Mouse (Mus musculus): Measurements from ENCODE around the gene Fbxw19. TPM values are rescaled to one million over a fixed set of nuclear protein-coding genes. Genes with fewer than 3 reads are reported as not detected.
"Not testable (repeated sequence)": the region's sequence is repeated elsewhere in the genome, so short reads cannot be mapped to it uniquely, and the experiment has no call there.

Gene Fbxw19
- polyA plus RNA-seq (2014; fragmentation: Nextera tagmentation; extraction: Ambion mirVana), result 0.09 TPM in 1 of 2 replicates, not detected in the other

DNA sequence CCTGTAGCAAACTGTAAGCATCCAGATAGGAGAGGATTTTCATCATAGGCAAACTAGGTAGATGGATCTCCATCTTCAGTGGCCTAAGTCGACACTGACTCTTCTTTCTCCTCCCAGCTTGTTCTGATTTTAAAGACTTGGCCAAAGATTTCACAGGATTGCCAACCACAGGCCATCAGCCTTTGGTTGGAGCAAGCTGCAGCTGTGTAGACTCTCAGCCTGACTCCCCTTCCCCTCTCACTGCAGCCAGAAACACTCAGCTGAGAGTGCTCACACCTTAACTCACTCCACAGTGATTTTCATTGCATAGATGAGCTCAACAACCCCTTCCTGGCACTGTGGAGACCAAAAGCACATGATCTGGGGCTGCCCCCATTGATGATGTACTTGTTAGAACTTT, at the start of gene Fbxw19:
Fbxw19 (minus strand) TSS at position 101 of the 400 bp plus-strand sequence.
- DNase-seq (ENCODE audit: low spot score); H3K9ac ChIP-seq (ENCODE audit: low read depth, low read length); H3K36me3 ChIP-seq (ENCODE audit: control insufficient read depth, insufficient read depth, low read length); ATAC-seq (ENCODE audit: low FRiP score); H3K4me2 ChIP-seq (replicated peaks; ENCODE audit: low read depth, low read length); H3K27ac ChIP-seq (ENCODE audit: low read depth, low read length); H3K4me3 ChIP-seq (ENCODE audit: low read depth, low read length); H3K9me3 ChIP-seq (ENCODE audit: control insufficient read depth, low read length); H3K4me1 ChIP-seq (replicated peaks; ENCODE audit: control insufficient read depth, insufficient read depth, low read length); H3K27me3 ChIP-seq (ENCODE audit: control insufficient read depth, insufficient read depth, low read length): not testable (repeated sequence)
- WGBS, result 90% methylated on average over 1 of the region's 1 CpGs

DNA sequence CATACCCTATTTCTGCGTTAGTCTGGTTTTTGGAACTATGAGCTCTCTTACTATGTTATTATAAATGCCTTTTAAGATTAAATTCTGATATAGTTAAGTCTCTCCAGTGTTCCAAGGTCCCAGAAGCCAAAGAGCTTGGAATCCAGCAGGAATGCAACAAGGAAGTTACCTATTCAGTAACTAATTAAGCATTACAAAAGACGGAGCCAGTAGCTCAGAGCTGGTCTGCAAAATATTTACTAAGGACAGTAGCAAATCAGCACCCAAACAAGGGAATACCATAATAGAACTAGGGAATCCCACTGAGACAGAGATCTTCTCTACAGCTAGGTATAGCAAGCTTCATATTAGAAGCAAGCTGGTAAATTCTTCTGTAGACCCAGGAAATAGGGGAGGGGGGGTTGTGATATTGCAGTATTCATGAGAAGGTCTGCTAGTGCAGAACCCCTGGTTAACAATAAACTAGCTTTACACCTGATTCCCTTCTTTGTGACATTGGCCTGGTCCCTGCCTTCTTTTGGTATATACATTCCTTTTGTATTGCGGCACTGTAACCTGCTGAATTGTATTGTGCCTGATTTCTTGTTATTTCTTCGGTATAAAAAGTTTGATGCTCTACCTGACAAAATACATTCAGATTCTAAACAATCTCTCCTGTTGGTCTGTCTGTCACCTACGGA, 27.9 kb upstream of the Fbxw19 start:
- Histone ChIP-seq H3K9ac (ENCODE audit: low read depth, low read length) (no peak overlapping the region), H3K36me3 (ENCODE audit: control insufficient read depth, insufficient read depth, low read length) (no peaks in the 10 kb centered on the region), H3K27ac (ENCODE audit: low read depth, low read length) (no peak overlapping the region), H3K27me3 (ENCODE audit: control insufficient read depth, insufficient read depth, low read length) (no peaks in the 10 kb centered on the region), H3K4me1 (replicated peaks; ENCODE audit: control insufficient read depth, insufficient read depth, low read length) (no peaks in the 10 kb centered on the region), H3K4me3 (ENCODE audit: low read depth, low read length) (no peak overlapping the region), H3K9me3 (ENCODE audit: control insufficient read depth, low read length) (no peaks in the 10 kb centered on the region), H3K4me2 (replicated peaks; ENCODE audit: low read depth, low read length) (no peak overlapping the region)
- 79% methylated on average over 5 of the region's 5 CpGs for WGBS
- no peak for DNase-seq (ENCODE audit: low spot score)
- no peak for ATAC-seq (ENCODE audit: low FRiP score)

DNA sequence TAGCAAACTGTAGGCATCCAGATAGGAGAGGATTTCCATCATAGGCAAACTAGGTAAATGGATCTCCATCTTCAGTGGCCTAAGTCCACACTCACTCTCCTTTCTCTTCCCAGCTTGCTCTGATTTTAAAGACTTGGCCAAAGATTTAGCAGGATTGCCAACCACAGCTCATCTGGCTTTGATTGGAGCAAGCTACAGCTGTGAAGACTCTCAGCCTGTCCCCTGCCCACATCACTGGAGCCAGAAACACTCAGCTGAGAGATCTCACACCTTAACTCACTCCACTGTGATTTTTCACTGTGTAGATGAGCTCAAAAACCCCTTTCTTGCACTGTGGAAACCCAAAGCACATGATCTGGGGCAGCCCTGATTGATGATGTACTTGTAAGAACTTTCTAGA, 46.6 kb downstream of the Fbxw19 start, which contains the start of gene Fbxw16:
Fbxw16 (minus strand) TSS at position 101 of the 400 bp plus-strand sequence.
- Histone ChIP-seq H3K4me2 (replicated peaks; ENCODE audit: low read depth, low read length) (no peak within 1 kb of the TSS), H3K4me3 (ENCODE audit: low read depth, low read length) (no peak within 1 kb of the TSS), H3K4me1 (replicated peaks; ENCODE audit: control insufficient read depth, insufficient read depth, low read length) (no peaks in the 10 kb centered on the region), H3K36me3 (ENCODE audit: control insufficient read depth, insufficient read depth, low read length) (no peaks in the 10 kb centered on the region), H3K27me3 (ENCODE audit: control insufficient read depth, insufficient read depth, low read length) (no peaks in the 10 kb centered on the region), H3K9ac (ENCODE audit: low read depth, low read length) (no peak within 1 kb of the TSS), H3K27ac (ENCODE audit: low read depth, low read length) (no peak within 1 kb of the TSS), H3K9me3 (ENCODE audit: control insufficient read depth, low read length) (no peaks in the 10 kb centered on the region)
- DNase-seq (ENCODE audit: low spot score) (no peak), ATAC-seq (ENCODE audit: low FRiP score) (no peak)

DNA sequence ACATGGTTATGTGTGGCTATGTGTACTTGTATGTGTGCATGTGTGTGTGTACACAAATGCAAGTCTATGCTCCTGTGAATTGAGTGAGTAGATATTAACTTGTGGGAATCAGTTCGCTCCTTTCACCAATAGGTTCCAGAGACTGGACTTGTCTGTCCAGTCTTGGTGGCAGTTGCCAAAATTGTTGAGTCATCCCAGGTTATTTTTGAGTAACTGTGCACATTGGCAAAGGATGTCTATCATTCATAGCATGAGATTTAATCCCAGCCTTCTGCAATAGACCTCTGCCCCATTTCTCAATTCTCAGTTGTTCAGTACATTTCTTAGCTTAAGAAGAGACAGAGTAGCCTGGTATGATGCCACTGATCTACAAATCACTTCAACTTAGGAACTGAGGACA, 62.7 kb downstream of the Fbxw19 start:
- no peaks in the 10 kb centered on the region for H3K27me3 ChIP-seq (ENCODE audit: control insufficient read depth, insufficient read depth, low read length)
- H3K36me3 ChIP-seq (ENCODE audit: control insufficient read depth, insufficient read depth, low read length), result no peaks in the 10 kb centered on the region
- no peak overlapping the region for H3K4me3 ChIP-seq (ENCODE audit: low read depth, low read length)
- no peaks in the 10 kb centered on the region for H3K9me3 ChIP-seq (ENCODE audit: control insufficient read depth, low read length)
- DNase-seq (ENCODE audit: low spot score), result no peak
- H3K4me1 ChIP-seq (replicated peaks; ENCODE audit: control insufficient read depth, insufficient read depth, low read length), result no peaks in the 10 kb centered on the region
- H3K4me2 ChIP-seq (replicated peaks; ENCODE audit: low read depth, low read length), result no peak overlapping the region
- no peak for ATAC-seq (ENCODE audit: low FRiP score)
- no peak overlapping the region for H3K27ac ChIP-seq (ENCODE audit: low read depth, low read length)
- H3K9ac ChIP-seq (ENCODE audit: low read depth, low read length), result no peak overlapping the region
- whole genome bisulfite sequencing, result 93% methylated on average over 1 of the region's 1 CpGs

Other genes with a start within 250 kb of the Fbxw19 start
- gene Fbxw14, start 208.2 kb downstream of the Fbxw19 start, polyA plus RNA-seq (2014; fragmentation: Nextera tagmentation; extraction: Ambion mirVana), result not detected in 2 replicates
- gene Fbxw28, start 156.2 kb downstream of the Fbxw19 start, polyA plus RNA-seq (2014; fragmentation: Nextera tagmentation; extraction: Ambion mirVana), result not detected in 2 replicates
- not detected in 2 replicates for gene Fbxw22, start 91.6 kb downstream of the Fbxw19 start, polyA plus RNA-seq (2014; fragmentation: Nextera tagmentation; extraction: Ambion mirVana)
- not detected in 2 replicates for gene Fbxw16, start 46.7 kb downstream of the Fbxw19 start, polyA plus RNA-seq (2014; fragmentation: Nextera tagmentation; extraction: Ambion mirVana)
- gene Fbxw15, start 72.4 kb upstream of the Fbxw19 start, polyA plus RNA-seq (2014; fragmentation: Nextera tagmentation; extraction: Ambion mirVana), result not detected in 2 replicates
- not detected in 2 replicates for gene Fbxw24, start 130.2 kb upstream of the Fbxw19 start, polyA plus RNA-seq (2014; fragmentation: Nextera tagmentation; extraction: Ambion mirVana)
- 0.13 TPM in 1 of 2 replicates, not detected in the other for gene Fbxw25, start 168.8 kb upstream of the Fbxw19 start, polyA plus RNA-seq (2014; fragmentation: Nextera tagmentation; extraction: Ambion mirVana)
- 0.10 TPM in 1 of 2 replicates, not detected in the other for gene Fbxw18, start 206.8 kb upstream of the Fbxw19 start, polyA plus RNA-seq (2014; fragmentation: Nextera tagmentation; extraction: Ambion mirVana)

Measured in hindbrain, embryonic 11.5 days (tissue).